Mouse (Mus musculus) B cell, adult 62 days (primary cell): ENCODE measurements around the gene Cybc1. TPM values are rescaled to one million over a fixed set of nuclear protein-coding genes. Genes with fewer than 3 reads are reported as not detected.

Source experiments
- total RNA-seq: library from RNA; stranded (reverse); gene quantifications from 4 replicates; pipeline ENCODE4 v1.2.4, GENCODE M21; 2023

The Cybc1 gene
- 95.7 to 109 TPM (median 107 TPM) in 4 replicates for total RNA-seq

DNA sequence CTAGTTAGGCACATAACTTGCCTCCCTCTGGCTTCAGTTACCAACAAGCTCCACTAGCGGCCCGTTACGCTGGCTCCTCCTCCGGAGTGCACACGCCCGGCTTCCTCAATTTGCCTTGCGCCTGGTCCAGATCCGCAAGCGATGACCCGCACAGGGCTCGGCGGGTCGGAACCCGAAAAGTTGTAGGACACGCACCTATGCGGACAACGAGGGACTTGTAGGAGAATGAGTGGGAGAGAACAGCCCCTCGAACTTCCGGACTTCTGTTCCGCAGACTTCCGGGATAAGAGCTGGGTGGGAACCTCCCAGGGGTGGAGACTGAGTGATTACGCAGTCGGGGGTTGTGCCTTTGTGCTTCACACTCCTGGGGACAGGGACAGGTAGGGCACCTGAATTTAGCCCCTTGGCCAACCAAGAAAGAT lies at the start of gene Cybc1:
Gene Cybc1 (minus strand): TSS at position 305 of the 422 bp plus-strand sequence.

DNA sequence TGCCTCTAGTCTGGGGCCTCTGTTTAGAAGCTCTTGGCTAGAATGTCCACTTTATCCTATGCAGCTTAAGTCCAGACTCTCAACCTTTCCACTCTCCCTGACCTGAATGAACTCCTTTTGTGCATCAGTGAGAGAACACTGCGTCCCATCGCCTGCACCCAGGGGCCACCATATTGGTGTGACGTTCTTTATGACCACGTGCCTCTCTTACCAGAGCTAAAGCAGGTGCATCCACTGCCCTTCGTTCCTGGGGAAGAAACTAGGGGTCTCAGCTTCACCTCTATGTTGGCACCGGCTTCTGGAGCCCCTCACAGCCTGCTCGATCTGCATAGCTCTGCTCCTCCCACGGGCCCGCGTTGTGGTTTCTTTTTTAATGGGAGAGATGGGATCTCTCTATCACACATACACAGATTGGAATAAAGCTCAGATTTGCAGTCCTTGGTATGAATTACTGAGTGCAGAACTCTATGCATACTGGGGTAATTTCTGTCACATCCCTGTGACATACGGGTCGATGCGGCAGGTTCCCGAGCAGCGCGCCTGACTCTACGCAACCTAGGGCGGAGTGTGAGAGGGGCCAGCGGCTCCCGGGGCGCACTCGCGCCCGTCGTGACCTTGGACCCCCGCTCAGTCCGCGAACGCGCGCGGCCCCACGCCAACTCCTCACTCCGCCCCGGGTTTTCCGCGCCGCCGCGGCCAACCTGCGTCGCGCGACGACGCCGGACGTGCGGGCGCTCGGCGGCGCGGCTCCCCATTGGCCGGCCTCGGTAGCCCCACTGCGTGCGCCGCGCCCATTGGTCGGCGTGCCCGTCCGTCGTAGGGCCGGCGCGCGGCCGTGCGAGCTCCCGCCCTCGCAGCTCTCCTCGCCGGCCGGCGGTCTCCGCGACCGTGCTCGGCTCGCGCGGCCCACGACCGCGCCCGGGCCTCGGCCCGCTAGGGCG lies 30.3 kb upstream of the Cybc1 start, which contains the start of gene Foxk2:
Gene Foxk2 (plus strand): TSS at position 831 of the 941 bp plus-strand sequence.

DNA sequence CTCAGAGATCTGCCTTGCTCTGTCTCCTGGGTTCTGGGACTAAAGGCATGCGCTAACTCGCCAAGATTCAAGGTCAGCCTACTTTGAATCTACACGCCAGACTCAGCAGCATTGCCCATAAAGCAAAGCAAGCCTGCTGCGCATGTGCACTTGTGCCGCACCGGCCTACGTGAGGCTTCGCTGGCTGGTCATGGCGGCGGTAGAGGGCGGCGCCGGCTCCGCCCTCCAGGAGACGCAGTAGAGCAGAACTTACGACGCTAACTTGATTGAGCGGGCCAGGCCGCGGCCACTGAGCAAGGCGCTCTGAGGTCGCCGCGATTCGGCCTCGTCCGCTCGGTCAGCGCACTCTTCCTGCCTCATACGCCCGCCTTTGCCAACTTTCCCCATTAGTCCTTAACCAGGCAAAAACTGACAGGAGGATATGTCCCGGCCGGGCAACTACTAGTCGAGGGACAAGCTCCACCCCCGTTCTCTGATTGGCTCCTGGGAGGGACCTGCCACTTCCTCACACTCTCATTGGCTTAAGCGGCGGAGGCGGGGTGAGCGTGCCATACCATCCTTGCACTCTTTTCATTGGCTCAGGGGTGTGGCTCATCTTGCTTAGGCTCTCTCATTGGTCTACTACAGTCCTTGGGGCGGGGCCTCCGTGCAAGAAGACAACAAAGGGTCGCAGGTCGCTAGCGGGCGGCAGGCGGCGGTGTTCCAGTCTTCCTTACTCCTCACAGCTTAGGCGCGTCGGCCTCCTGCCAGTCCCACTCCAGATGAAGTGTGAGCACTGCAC lies 7.6 kb upstream of the Cybc1 start, which contains the start of gene Narf:
Gene Narf (plus strand): TSS at position 690 of the 781 bp plus-strand sequence.

DNA sequence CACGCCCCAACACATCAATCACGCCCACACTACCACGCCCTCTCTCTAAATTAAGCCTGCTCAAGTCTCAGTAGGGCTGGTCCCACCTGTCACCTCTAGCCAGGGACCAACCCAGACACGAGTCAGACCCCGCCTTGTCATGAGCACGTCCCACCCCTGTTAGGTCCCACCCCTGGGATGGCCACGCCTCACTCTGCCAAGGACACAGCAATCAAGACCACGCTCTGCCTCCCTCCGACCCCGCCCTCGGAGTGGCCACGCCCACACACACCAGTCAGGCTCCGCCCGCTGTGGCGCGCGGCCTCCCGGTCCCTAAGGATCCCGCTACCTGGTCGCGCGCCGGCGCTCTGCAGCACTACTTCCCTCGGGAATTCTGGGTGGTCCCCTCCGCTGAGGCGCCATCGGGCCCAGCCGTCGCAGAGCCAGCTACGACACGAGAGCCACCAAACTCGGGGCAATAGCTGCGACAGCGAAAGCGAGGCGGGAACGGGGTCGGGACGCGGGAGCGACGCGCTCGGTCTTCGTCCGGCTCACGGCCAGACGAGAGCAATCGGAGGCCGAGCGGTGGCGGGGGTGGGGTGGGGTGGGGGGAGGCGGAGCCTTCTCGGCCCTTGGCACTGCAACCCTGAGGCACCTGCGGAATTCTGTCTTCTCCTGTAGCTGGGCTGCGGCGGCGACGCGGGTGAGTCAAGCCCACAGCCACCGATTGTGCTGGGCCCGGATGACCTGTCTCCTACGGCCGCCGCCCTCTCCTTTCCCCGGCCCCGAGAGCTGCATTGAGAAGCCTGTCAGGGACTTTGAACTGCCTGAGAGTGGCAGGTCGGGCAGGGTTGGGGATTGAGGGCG lies 24.7 kb downstream of the Cybc1 start, which contains the start of the genes Hexdc and Ogfod3:
Gene Hexdc (plus strand): TSS at position 273 of the 846 bp plus-strand sequence.
Gene Ogfod3 (minus strand): TSS at position 551 of the 846 bp plus-strand sequence.

Other genes with a start within 250 kb of the Cybc1 start
- 132 to 152 TPM (median 140 TPM) in 4 replicates for gene Csnk1d, start 238.0 kb downstream of the Cybc1 start, total RNA-seq
- gene Cd7, start 189.9 kb downstream of the Cybc1 start, total RNA-seq, result 5.7 to 8.3 TPM (median 7.3 TPM) in 4 replicates
- not detected in 4 replicates for gene Sectm1b, start 165.8 kb downstream of the Cybc1 start, total RNA-seq
- gene Sectm1a, start 148.1 kb downstream of the Cybc1 start, total RNA-seq, result not detected in 4 replicates
- gene Tex19.2, start 110.6 kb downstream of the Cybc1 start, total RNA-seq, result not detected in 4 replicates
- gene Tex19.1, start 83.2 kb downstream of the Cybc1 start, total RNA-seq, result not detected in 4 replicates
- not detected in 4 replicates for gene Uts2r, start 69.1 kb downstream of the Cybc1 start, total RNA-seq
- gene Hexdc, start 24.9 kb downstream of the Cybc1 start, total RNA-seq, result 14.1 to 17.5 TPM (median 15.9 TPM) in 4 replicates
- gene Ogfod3, start 24.6 kb downstream of the Cybc1 start, total RNA-seq, result 8.8 to 11.3 TPM (median 9.1 TPM) in 4 replicates
- gene Narf, start 7.9 kb upstream of the Cybc1 start, total RNA-seq, result 39.7 to 49.5 TPM (median 45.0 TPM) in 4 replicates
- 37.7 to 47.8 TPM (median 40.8 TPM) in 4 replicates for gene Foxk2, start 30.7 kb upstream of the Cybc1 start, total RNA-seq
- gene Wdr45b, start 125.1 kb upstream of the Cybc1 start, total RNA-seq, result 51.8 to 67.6 TPM (median 56.9 TPM) in 4 replicates
- not detected in 4 replicates for gene Rab40b, start 158.9 kb upstream of the Cybc1 start, total RNA-seq
- gene Fn3krp, start 192.1 kb upstream of the Cybc1 start, total RNA-seq, result 5.4 to 7.2 TPM (median 5.8 TPM) in 4 replicates
- 0.15 to 0.72 TPM in 2 of 4 replicates, not detected in the others for gene Fn3k, start 205.6 kb upstream of the Cybc1 start, total RNA-seq
- gene Tbcd, start 222.6 kb upstream of the Cybc1 start, total RNA-seq, result 33.2 to 39.0 TPM (median 36.7 TPM) in 4 replicates